Mouse (Mus musculus) lung, postnatal 4 days (tissue): ENCODE measurements around the gene Cdc7.
"Not testable (repeated sequence)": the region's sequence is repeated elsewhere in the genome, so short reads cannot be mapped to it uniquely, and the experiment has no call there.

Source experiments
- DNase-seq, 2 experiments: peaks; one replicate each; pipeline ENCODE4 v3.0.0; 2021

Cdc7 gene

DNA sequence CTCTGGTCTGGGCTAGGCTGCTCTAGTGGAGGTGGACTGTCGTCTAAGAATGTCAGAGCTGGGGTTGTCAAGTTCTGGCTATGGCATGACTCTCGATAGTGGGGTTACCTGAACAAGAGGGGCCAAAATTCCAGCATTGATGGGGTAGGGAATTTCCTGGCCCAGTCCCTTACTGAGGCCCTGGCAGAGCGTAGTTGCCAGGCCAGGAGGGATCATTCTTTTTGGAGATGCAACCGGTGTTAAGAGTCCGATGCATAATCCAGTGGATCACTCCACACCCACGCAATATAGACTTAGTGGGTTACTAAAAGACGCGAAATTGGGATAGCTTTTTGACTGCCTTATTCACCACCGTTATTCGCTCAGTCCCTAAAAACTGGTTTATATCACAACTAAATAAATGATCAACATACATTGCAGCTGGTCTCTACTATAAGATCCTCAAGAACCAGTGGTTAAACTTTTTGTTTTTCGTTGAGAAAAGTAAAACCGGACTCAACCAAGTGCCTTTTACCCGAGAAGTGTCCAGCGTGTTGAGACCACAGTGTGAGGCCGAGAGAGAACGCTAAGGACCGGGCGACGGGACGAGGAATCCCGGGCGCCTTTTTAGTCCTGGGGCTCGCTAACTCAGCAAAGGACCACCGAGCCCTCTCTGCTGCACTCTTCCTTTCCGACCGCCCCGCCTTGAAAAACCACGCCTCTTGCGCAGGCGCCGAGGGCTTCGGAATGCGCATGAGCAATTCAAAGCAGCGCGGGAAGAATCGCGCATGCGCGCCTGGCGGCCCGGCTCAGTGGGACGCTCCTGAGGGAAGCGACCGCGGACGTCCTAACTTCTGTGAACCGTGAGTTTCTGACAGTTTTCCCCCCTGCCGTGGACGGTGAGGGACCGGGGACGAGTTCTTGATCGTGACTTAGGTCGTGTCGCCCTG lies at the start of gene Cdc7:
TSS of gene Cdc7 (plus strand) at position 739 of the 929 bp plus-strand sequence.
- peak; percentile 94 to 95 for DNase-seq

DNA sequence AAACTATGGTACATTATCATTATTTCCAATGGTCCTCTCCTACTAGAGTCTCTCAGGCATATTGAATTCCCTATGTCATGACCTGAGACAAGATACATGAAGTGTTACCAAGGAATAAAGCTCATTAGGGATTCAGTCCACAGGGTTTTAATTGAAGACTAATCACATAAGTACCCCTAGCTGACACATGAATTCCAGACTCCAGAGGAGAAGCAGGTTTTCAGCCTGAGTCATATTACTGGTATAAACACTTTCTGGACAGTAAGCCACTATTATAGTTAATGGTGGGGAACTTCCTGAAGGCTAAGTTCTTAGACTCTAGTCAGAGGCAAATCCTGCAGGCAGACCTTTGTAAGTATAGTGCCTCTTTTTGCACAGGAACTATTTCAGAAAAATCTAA lies 44.8 kb upstream of the Cdc7 start:
- no peak for DNase-seq

DNA sequence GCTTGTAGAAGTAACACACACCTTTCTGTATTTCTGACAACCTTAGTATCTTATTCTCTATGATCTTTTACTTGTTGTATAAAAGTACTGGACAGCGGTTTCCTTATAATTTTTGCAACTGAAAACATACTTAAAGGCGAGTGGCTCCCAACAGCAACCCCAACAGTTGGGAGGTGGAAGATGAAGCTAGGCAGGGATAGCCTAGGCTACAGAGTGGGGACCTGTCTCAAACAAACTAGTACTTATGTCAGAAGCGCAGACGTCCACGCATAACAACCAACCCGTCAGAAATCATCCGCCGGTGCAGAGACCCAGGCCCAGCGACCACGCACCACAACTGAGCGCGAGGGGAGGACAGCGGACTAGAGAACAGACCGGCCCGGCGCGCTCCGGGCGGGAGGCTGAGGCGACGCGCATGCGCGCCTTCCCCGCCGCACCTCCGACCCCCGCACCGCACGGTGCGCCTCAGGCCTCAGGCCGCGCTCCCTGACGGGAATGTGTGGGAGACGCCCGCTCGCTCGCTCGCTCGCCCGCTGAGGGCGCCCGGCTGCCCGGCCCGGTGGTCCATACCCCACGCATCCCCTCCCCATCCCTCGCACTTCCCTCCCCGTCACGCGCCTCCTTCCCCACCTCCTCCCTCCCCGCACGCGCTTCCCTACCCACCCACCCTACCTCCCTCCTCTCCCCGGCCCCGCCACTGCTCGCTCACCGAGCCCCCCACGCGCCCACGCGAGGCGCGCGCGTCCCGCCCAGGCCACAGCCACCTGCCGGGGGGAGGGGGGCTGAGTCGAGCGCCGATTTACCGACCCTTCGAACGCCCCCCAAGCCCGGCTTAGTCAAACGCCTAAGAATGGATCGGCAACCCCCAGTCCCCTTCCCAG lies 38.4 kb upstream of the Cdc7 start, which contains the start of gene Hfm1:
TSS of gene Hfm1 (minus strand) at position 834 of the 881 bp plus-strand sequence.
- DNase-seq: peak; percentile 47 to 66

DNA sequence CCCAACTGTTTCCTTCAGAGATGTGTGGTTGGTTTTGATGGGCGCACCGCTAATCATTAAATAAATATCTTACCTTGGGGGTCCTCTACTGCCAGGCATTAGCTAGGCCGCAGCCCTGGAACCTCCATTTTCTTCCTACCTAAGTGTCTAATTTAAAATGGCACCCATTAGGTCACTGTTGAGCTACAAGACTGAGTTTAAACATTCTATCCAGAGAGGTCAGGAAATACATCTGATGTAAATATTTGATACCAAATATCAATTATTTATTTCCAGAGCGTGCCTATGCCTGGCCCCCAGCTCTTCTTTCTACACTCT lies 37.8 kb upstream of the Cdc7 start:
- DNase-seq: no peak

DNA sequence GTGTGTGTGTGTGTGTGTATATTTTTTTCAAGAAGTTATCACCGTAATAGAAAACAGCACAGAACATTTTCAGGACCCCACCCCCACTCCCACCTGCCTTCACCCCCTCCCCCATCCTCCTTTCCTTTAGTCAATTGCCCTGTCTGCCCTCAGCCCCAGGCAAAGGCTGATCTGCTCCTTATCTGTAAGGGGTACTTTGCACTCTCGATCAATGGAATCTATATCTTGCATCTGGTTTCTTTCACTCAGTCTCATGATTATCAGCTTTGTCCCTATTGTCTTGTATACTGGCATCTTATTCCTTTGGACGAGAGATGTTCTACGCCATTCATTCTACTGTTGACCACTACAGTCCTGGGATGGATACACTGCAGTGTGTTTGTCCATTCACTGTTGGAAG lies 36.1 kb upstream of the Cdc7 start:
- DNase-seq: no peak

DNA sequence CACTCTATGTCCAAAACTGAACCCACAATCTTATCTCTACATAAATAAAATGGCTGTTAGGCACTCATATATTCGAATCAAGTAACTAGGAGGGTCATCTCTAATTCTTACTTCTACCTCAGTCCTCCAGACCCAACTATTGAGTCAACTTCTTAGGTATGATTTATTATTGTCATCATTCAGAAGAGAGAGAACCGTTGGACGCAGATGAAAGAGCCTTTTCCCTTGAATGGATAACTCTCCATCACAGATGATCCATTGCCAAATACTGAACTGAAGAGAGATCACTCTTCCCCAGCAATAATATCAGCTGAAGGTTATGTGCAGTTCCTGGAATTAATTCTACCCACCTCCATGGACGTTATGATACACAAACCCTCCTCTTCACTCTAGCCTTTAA lies 17.8 kb upstream of the Cdc7 start:
- DNase-seq: no peak

DNA sequence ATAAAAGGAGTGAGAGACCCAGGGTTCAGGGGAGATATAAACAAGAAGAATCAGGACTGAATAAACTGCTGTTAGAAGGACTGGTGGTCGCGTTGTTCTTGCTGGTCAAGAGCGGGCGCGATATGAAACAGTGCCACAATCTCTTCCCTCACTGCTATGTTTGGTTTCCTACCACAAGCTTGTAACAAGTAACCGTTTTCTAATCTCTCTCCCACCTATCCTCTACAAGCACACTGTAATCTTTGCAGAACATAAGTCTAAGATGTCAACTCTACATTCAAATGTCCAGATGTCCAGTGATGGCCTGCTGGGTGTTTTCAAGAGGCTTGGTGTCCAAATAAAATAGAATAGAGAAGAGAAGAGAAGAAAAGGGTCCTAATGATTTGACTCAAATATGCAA lies 15.4 kb upstream of the Cdc7 start:
- DNase-seq: no peak

DNA sequence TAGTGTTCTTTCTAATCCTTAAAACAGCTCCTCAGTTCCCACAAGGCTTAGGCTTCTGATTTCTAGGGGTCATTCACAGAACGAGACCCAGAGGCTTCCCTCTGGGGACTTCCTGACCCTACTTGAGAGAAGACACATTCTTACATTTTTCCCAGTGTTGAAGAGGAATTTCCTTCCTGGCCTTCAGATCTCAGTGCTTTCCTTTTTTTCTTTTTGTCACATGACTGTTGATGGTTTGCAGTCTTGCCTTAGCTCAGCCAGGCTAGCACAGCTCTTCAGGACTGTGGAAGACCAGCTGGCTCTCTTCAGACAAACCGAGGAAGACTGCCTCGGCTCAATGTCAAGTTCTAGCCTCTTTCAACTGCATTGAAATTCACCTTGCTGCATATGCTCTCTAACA lies 7.7 kb upstream of the Cdc7 start:
- no peak for DNase-seq

DNA sequence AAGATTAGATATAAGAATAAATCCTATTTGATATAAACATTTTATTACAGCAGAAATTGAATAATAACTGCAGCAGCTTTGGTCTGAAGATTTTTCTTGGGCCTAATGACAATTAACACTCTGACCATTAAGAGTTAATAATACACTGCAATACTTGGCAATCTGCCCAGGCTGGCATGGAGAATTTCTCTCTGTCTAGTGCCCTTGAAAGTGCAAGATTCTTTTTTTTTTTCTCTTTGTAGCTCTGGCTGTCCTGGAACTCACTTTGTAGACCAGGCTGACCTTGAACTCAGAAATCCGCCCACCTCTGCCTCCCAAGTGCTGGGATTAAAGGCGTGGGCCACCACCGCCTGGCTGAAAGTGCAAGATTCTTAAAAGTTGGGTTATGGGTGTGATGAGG lies 5.1 kb upstream of the Cdc7 start:
- peak in 1 of 2 experiments; percentile 42 for DNase-seq

DNA sequence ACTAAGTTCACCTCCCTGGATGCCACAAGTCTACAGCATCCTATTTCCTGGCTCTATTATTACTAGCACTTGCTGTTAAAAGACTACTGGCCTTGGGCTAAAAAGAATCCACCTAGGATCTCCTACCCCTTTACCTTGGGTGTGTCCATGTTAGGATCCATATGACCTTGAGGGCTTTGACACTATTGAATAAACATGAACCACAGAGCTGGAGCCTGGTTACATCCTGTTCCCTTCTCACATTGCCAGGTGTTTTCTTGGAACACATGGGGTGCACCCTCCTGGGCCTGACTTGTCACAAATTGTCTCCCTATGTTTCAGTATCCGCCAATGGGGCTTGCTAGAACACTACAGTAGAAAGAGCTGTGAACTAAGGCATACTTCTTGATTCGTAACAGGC lies 3.7 kb upstream of the Cdc7 start:
- DNase-seq: no peak

DNA sequence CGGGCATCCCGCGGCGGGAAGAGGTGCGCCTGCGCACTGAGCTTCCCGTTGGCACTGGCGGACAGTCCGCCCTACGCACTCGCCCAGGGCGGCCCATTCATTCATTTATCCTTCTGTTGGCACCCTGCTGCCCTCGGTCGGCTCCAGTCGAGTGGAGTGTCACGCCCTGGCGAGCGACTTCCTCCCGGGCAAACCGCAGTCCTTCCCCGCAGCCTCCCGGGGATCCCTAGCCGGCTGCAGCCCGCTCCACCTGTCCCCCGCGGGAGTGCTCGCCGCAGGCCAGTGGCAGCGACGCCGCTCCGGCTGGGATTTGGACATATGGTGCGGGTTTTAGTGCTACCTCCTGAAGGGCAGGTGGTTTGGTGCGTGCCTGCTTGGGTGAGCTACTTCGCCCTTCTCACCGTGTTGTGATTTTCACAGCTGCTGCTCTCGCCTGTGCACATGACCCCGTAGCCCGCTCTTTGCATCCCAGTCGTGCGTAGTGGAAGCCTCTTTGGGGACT lies 442 bp downstream of the Cdc7 start:
- DNase-seq: no peak

DNA sequence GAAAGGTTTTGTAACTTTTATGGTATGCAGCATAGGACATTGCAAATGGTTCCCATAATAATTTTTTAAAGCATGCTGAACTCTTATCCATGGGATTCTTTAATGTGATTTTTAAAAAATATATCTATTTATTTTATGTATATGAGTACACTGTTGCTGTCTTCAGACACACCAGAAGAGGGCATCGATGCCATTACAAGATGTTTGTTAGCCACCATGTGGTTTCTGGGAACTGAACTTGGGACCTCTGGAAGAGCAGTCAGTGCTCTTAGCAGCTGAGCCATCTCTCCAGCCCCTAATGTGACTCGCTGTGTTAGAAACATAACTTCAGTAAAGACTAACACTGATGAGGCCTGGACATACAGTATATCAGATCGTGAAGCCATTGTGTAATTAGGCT lies 2.3 kb downstream of the Cdc7 start:
- DNase-seq: no peak

DNA sequence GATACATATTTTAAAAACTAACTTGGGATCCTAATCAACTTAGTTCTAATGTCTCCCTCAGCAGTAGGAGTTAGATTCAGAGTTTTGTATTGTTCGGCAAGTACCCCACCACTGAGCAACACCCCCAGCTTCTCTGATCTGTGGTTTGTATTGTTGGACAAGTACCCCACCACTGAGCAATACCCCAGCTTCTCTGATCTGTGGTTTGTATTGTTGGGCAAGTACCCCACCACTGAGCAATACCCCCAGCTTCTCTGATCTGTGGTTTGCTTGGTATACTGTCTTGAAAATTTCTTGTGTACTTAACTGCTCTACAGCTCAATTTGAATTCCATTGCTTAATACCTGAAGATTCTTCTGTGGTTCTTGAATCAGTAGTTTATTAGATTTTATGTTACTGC lies 3.5 kb downstream of the Cdc7 start:
- DNase-seq: no peak

DNA sequence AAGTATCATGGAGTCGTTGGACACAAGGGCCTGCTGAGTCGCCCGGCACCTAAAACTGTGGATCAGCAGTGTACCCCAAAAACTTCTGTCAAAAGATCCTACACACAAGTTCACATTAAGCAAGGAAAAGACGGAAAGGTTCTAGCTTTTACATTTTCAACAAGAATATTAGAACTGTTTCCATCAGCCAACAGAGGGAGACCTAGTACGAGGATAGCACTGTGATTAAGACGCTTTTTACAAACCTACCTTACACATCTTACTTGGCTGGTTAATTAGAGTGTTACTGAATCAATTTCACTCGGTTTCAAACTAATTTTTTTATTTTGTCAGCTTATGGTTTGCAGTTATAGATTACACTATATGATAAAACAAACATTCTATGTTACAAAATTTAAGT lies 9.8 kb downstream of the Cdc7 start:
- no peak for DNase-seq

DNA sequence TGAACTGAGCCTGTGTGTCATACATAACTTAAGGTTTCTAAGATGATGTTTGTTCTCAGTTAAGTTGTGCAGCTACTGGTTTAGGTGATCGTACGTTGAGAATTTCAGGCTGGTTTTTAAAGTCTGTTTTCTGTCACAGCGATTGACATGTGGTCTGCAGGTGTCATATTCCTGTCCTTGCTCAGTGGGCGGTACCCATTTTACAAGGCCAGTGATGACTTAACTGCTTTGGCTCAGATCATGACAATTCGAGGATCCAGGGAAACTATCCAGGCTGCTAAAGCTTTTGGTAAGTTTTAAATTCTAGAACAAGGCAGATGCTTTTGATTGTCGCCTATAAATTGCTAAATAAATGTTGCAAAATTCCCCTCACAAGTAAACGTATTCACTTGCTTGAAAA lies 15.0 kb downstream of the Cdc7 start:
- DNase-seq: no peak

DNA sequence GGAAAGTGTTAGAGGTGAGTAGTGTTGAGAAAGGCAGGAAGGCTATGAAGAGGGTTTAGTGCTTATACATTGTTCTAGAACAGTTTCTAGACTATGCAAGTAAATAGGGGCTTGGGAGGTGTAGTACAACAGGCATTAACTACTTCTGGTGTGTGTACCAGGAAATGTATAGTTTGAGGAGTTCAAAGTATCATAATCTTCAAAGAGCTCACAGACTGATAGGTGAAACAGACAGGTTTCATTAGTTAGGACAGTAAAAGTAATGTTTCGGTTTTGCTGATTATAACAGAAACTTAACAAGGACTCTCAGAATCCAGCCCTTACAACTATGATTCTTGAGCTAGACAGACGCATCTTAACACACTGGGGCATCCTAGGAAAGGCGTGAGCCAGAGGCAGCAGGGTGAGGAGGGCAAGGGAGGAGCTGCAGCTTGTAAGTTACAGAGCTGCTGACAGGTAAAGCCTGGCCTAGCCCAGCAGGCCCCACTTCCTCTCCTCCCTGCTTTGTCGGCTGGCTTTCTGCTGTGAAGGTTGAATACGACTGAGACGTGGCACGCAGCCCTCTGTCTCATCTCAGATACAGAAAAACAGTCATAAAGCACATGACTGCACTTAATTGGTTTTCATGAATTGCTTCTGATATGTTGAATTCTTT lies 18.3 kb downstream of the Cdc7 start:
- no peak for DNase-seq

DNA sequence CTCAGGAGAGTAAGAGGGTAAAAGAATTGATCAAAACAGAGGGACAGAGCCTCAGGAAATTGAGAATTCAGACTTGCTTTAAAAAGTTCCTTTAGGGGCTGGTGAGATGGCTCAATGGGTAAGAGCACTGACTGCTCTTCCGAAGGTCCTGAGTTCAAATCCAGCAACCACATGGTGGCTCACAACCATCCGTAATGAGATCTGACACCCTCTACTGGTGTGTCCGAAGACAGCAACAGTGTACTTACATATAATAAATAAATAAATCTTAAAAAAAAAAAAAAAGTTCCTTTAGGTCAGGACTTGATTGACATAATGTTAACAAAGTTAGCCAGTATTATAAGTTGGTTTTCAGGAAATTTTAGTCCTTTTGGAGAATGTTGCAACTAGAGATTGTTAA lies 20.8 kb downstream of the Cdc7 start:
- not testable (repeated sequence) for DNase-seq

DNA sequence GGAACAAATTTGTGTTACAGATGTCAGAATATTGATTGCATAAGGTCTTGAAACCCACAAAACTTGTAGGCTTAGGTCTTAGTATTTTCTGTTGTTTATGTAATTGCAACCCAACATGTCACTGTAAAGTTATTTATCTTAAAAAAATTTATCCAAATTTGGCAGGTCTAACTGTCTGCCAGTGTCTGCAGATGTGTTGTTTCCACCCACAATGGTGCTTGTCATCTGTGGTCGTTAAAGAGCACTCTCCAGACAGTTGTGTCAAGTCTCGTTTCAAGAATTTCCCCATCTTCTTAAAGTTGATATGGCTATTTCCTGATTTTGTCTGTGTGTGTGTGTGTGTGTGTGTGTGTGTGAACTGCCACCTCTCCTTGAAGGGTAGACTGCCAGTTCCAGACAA lies 21.5 kb downstream of the Cdc7 start:
- DNase-seq: no peak

DNA sequence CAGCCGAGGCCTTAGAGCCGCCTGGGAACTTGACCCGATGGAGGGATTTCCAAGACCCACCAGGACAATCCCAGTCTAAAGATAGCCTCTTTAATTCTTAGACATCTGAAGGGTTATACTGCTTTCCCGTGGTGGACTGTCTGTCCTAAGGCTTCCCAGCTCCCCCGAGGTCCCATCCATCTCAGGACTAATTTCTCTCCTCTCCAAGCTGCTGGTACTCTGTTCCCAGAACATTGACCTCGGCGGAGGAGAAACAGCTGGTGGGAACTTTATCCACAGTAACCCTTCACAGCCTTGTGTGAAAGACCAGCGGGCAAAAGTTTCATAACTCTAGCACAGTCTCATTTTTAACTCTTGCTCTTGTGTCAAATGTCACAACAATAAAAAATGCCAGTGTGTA lies 25.1 kb downstream of the Cdc7 start:
- DNase-seq: peak; percentile 32 to 66

DNA sequence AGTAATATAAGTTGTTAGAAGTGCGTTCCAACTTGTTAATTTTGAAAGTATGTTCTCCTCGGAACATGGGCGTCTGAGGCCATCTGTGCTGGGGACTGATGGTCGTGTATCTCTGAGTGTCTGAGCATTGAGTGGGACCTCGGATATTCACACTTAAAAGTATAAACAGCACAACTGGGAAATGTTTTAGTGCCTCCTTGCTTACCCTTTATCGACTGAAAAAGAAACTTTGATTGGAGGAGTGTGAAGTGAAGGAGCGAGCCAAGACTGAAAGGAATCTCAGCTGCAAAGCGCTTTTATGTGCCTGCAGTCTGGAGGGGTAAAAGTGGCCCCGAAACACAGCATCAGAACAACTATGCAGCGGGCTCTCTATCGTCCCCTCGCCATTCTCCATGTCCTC lies 25.7 kb downstream of the Cdc7 start:
- no peak for DNase-seq

DNA sequence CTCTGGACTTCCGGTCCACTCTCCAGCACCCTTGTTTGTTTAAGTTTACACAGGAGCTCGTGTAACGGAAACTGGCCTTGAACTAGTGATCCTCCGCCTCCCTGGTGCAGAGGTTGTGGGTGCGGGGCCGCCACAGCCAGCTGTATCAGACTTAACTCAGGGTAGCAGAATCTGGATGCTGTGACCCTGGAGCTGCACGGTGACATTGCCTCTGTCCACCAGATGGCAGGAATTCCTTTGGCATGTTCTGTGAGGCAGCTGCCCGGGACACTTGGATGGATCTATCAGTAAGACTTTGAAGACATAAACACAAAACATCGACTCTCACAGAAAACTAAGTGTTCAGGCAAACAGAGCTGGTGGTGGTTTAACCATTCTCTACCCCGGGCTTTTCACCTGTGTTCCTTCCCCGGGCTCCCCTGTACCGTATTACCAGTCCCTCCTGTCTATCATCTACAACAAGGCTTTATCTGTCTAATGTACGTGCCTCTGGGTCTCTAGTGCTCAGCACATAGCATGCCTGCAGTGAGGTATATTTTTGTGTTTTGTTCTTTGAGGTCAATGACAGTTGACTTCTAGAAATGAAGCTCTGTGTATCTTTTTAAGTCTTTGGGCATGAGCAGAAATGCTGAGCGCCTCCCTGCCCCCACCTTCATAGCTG lies 26.6 kb downstream of the Cdc7 start:
- peak; percentile 76 to 82 for DNase-seq

DNA sequence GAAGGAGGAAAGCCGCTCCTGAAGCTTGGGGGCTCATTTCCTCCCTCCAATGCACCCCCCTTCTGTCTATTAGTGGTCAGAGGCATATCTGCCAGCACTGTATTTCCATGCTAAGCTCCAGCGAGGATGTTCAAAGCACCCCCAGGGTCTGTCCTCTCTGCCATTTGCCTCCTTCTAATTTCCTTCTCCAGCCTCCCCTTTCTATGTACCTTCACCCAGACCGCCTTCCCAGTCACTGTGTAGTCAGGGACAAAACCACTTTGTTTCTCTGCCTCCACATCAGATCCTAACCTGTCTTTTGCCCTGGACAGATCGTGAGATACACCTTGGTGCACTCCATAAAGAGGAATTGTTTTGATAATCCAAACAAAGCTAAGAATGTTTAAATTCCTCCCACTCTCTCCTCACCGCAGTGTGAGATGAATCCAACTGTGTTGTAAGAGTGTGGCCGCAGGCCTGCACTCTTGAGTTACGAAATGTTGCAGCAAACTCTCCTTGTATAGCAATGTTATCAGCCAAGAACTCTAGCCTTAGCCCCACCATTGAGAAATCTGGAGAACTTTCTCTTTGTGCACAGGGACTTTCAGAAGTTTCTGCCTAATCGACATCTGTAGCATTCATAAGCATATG lies 27.3 kb downstream of the Cdc7 start:
- DNase-seq: peak; percentile 41 to 60
